Mouse (Mus musculus) MEL (cell line): Measurements from ENCODE around the gene Rab4b. TPM values are rescaled to one million over a fixed set of nuclear protein-coding genes. Genes with fewer than 3 reads are reported as not detected.

Experiments
- DNase-seq: peaks from one replicate; pipeline ENCODE4 v3.0.0; 2011; ENCODE audit warnings: low read depth, low spot score
- H3K27ac ChIP-seq: 2 replicates; pipeline ENCODE4 v1.5.1; 2012; ENCODE audit warnings: low read depth, mild to moderate bottlenecking, control low read depth, low read length, moderate library complexity; ENCODE audit not compliant: control insufficient read depth
- H3K27me3 ChIP-seq, 2 experiments: fragments of 150-350 bp in 1 of 2; sonication (generic) in 1 of 2; 2 replicates each; pipeline ENCODE4 v1.6.1; 2012; ENCODE audit warnings: low read length in 2 of 2, mild to moderate bottlenecking in 2 of 2, improper control_type of control experiment in 1 of 2, moderate library complexity in 1 of 2; ENCODE audit not compliant: insufficient read depth in 2 of 2, control insufficient read depth in 1 of 2
- H3K36me3 ChIP-seq, 2 experiments: 2 replicates each; pipeline ENCODE4 v1.6.1; 2012 to 2014; ENCODE audit warnings: low read length in 2 of 2, improper control_type of control experiment in 1 of 2, inconsistent platforms in 1 of 2, mild to moderate bottlenecking in 1 of 2; ENCODE audit not compliant: insufficient read depth in 2 of 2, control insufficient read depth in 1 of 2
- H3K4me1 ChIP-seq, 2 experiments: fragments of 150-350 bp in 1 of 2; sonication (generic) in 1 of 2; 2 replicates each; pipeline ENCODE4 v1.6.1; 2012; ENCODE audit warnings: low read length in 2 of 2, improper control_type of control experiment in 1 of 2, mild to moderate bottlenecking in 1 of 2; ENCODE audit not compliant: insufficient read depth in 2 of 2, control insufficient read depth in 1 of 2
- H3K4me3 ChIP-seq, 2 experiments: fragments of 150-350 bp in 1 of 2; sonication (generic) in 1 of 2; 2 replicates each; pipeline ENCODE4 v1.5.1; 2012; ENCODE audit warnings: low read depth in 2 of 2, low read length in 2 of 2, mild to moderate bottlenecking in 2 of 2, moderate library complexity in 2 of 2, control low read depth in 1 of 2, improper control_type of control experiment in 1 of 2; ENCODE audit not compliant: control insufficient read depth in 1 of 2, insufficient read depth in 1 of 2
- H3K79me2 ChIP-seq: 2 replicates; pipeline ENCODE4 v1.6.1; 2012; ENCODE audit warnings: mild to moderate bottlenecking, low read length, moderate library complexity; ENCODE audit not compliant: control insufficient read depth, poor library complexity, insufficient read depth
- H3K9ac ChIP-seq: 2 replicates; pipeline ENCODE4 v1.6.1; 2012; ENCODE audit warnings: low read depth, mild to moderate bottlenecking, control low read depth, low read length, moderate library complexity; ENCODE audit not compliant: control insufficient read depth, poor library complexity, severe bottlenecking
- H3K9me3 ChIP-seq: fragments of 150-350 bp; sonication (generic); replicated peaks from 2 replicates; pipeline ENCODE4 v1.6.1; 2012; ENCODE audit warnings: mild to moderate bottlenecking, low read length, improper control_type of control experiment, moderate library complexity; ENCODE audit not compliant: insufficient read depth
- CTCF ChIP-seq, 3 experiments: IDR thresholded peaks in 2 of 3; conservative IDR thresholded peaks in 1 of 3; 2 replicates each; pipeline ENCODE4 v1.5.1; 2011 to 2012; ENCODE audit warnings: low read length in 3 of 3, low read depth in 2 of 3, mild to moderate bottlenecking in 2 of 3, improper control_type of control experiment in 1 of 3, inconsistent platforms in 1 of 3, mixed read lengths in 1 of 3, moderate library complexity in 1 of 3; ENCODE audit not compliant: control insufficient read depth in 1 of 3, insufficient read depth in 1 of 3, poor library complexity in 1 of 3, severe bottlenecking in 1 of 3
- E2F4 ChIP-seq: IDR thresholded peaks from 2 replicates; pipeline ENCODE4 v1.6.1; 2011; ENCODE audit warnings: low read depth, low read length, improper control_type of control experiment, borderline replicate concordance
- ELF1 ChIP-seq: IDR thresholded peaks from 2 replicates; pipeline ENCODE4 v1.6.1; 2014; ENCODE audit warnings: low read depth, mild to moderate bottlenecking, inconsistent platforms, low read length, improper control_type of control experiment, moderate library complexity
- ETS1 ChIP-seq: IDR thresholded peaks from 2 replicates; pipeline ENCODE4 v1.6.1; 2012; ENCODE audit warnings: low read depth, mild to moderate bottlenecking, inconsistent platforms, low read length, improper control_type of control experiment, moderate library complexity
- GABPA ChIP-seq: IDR thresholded peaks from 2 replicates; pipeline ENCODE4 v1.6.1; 2012; ENCODE audit warnings: low read depth, mild to moderate bottlenecking, inconsistent platforms, low read length, improper control_type of control experiment, moderate library complexity
- GATA1 ChIP-seq: IDR thresholded peaks from 2 replicates; pipeline ENCODE4 v1.6.1; 2011; ENCODE audit warnings: low read depth, low read length, improper control_type of control experiment
- HCFC1 ChIP-seq: IDR thresholded peaks from 2 replicates; pipeline ENCODE4 v1.6.1; 2012; ENCODE audit warnings: low read depth, mild to moderate bottlenecking, inconsistent platforms, low read length, improper control_type of control experiment, moderate library complexity
- KAT2A ChIP-seq: conservative IDR thresholded peaks from 2 replicates; pipeline ENCODE4 v1.6.1; 2012; ENCODE audit warnings: low read depth, low read length, improper control_type of control experiment, inconsistent platforms
- MAX ChIP-seq: IDR thresholded peaks from 2 replicates; pipeline ENCODE4 v1.6.1; 2011; ENCODE audit warnings: low read length, improper control_type of control experiment
- MAZ ChIP-seq: IDR thresholded peaks from 2 replicates; pipeline ENCODE4 v1.6.1; 2012; ENCODE audit warnings: low read depth, mild to moderate bottlenecking, inconsistent platforms, low read length, improper control_type of control experiment
- MYC ChIP-seq: IDR thresholded peaks from 2 replicates; pipeline ENCODE4 v1.6.1; 2011; ENCODE audit warnings: low read depth, mild to moderate bottlenecking, low read length, improper control_type of control experiment, moderate library complexity
- NRF1 ChIP-seq: IDR thresholded peaks from 2 replicates; pipeline ENCODE4 v1.6.1; 2014; ENCODE audit warnings: low read depth, mild to moderate bottlenecking, inconsistent platforms, low read length, improper control_type of control experiment, moderate library complexity; ENCODE audit not compliant: poor library complexity, insufficient read depth, severe bottlenecking
- POLR2AphosphoS2 ChIP-seq: IDR thresholded peaks from 2 replicates; pipeline ENCODE4 v1.6.1; 2011; ENCODE audit warnings: low read length, improper control_type of control experiment
- POLR2AphosphoS5 ChIP-seq: IDR thresholded peaks from 2 replicates; pipeline ENCODE4 v1.6.1; 2012; ENCODE audit warnings: low read depth, borderline replicate concordance, mild to moderate bottlenecking, inconsistent platforms, low read length, moderate library complexity, mixed read lengths
- TBP ChIP-seq: IDR thresholded peaks from 2 replicates; pipeline ENCODE4 v1.8.0; 2011; ENCODE audit warnings: low read depth, low read length, improper control_type of control experiment
- USF1 ChIP-seq: IDR thresholded peaks from 2 replicates; pipeline ENCODE4 v1.6.1; 2014; ENCODE audit warnings: low read depth, mild to moderate bottlenecking, inconsistent platforms, low read length, improper control_type of control experiment, moderate library complexity
- ZC3H11A ChIP-seq: IDR thresholded peaks from 2 replicates; pipeline ENCODE4 v1.6.1; 2012; ENCODE audit warnings: low read depth, mild to moderate bottlenecking, inconsistent platforms, low read length, improper control_type of control experiment
- ZKSCAN1 ChIP-seq: IDR thresholded peaks from 2 replicates; pipeline ENCODE4 v1.6.1; 2012; ENCODE audit warnings: low read depth, mild to moderate bottlenecking, inconsistent platforms, low read length, improper control_type of control experiment, moderate library complexity
- polyA plus RNA-seq, 2 experiments: library from polyadenylated mRNA; stranded (reverse) in 1 of 2; unstranded in 1 of 2; fragments of >175 nt in 1 of 2; fragments of >200 nt in 1 of 2; gene quantifications; 2 replicates each; pipeline versions ENCODE4 v1.2.1 to v1.2.4; 2012; ENCODE audit warnings: low replicate concordance in 2 of 2, low read depth in 1 of 2; ENCODE audit not compliant: insufficient read length in 2 of 2, insufficient read depth in 1 of 2, missing spikeins in 1 of 2
- total RNA-seq: library from RNA; depleted of rRNA; stranded (reverse); fragments of 300-350 nt; gene quantifications from 2 replicates; pipeline ENCODE4 v1.2.3, GENCODE M21; 2012

Rab4b gene
- total and polyA plus RNA-seq, 3 experiments, result 6.7 to 32.6 TPM; not detected in 1

DNA sequence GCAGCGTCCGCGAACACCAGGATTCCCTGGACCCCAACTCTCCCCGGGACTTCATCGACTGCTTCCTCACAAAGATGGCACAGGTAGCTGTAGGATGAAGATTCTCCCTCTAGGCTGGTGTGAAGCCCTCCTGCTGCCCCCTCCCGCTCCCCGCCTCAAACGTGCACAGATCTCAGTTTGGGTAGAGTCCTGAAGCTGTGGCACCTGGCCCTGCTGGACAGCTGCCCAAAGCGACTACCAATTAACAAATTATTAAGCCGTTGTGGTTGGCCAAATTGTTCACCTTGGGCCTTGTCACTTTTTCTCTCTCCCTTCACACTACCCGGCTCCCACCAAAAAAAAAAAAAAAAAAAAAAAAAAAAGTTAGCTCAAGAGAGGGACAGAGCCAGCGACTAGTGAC lies 48.9 kb downstream of the Rab4b start:
- Histone ChIP-seq H3K27me3 (no peaks in the 10 kb centered on the region), H3K4me1 (no peaks in the 10 kb centered on the region), H3K9ac (no peak overlapping the region), H3K9me3 (no peaks in the 10 kb centered on the region), H3K4me3 (no peak overlapping the region), H3K27ac (no peak overlapping the region), H3K36me3 (no peaks in the 10 kb centered on the region), H3K79me2 (no peaks in the 10 kb centered on the region)
- no peak for DNase-seq
- TF ChIP-seq KAT2A (no peak), HCFC1 (no peak), E2F4 (no peak), ZKSCAN1 (no peak), POLR2AphosphoS5 (no peak), ETS1 (no peak)

DNA sequence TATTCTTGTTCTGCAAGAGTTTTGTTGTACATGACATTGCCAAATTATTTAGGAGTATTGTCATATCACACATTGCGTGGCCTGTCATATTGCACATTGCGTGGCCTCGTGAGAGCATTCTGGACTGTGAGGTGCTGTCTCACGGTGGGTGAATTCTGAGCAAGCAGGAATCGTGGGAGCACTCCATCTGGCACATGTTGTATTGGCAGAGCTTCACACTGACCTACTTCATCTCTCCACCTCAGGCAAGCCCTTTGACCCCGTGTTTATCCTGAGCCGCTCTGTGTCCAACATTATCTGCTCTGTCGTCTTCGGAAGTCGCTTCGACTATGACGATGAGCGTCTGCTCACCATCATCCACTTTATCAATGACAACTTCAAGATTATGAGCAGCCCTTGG lies 49.8 kb downstream of the Rab4b start:
- no peak for DNase-seq
- no peaks in the 10 kb centered on the region for H3K79me2 ChIP-seq
- no peaks in the 10 kb centered on the region for H3K4me1 ChIP-seq
- no peaks in the 10 kb centered on the region for H3K27me3 ChIP-seq
- TF ChIP-seq NRF1, result no peak
- TF ChIP-seq GABPA, result no peak
- no peak for TF ChIP-seq POLR2AphosphoS2
- TF ChIP-seq MYC, result no peak
- TF ChIP-seq ZC3H11A, result no peak
- no peak for TF ChIP-seq USF1
- TF ChIP-seq GATA1, result no peak
- no peak for TF ChIP-seq ELF1
- TF ChIP-seq ZKSCAN1, result no peak
- no peak for TF ChIP-seq CTCF (IDR thresholded peaks at IDR 0.05 in 2 of 3, conservative IDR thresholded peaks at IDR 0.05 in 1 of 3; ENCODE audit: control insufficient read depth in 1 of 3, insufficient read depth in 1 of 3, low read depth in 2 of 3, low read length in 3 of 3, poor library complexity in 1 of 3, severe bottlenecking in 1 of 3)
- TF ChIP-seq TBP, result no peak
- TF ChIP-seq MAZ, result no peak
- TF ChIP-seq MAX, result no peak
- TF ChIP-seq ETS1, result no peak
- no peak for TF ChIP-seq E2F4
- H3K36me3 ChIP-seq, result no peaks in the 10 kb centered on the region
- H3K4me3 ChIP-seq, result no peak overlapping the region
- H3K27ac ChIP-seq, result no peak overlapping the region
- H3K9ac ChIP-seq, result no peak overlapping the region
- H3K9me3 ChIP-seq, result no peaks in the 10 kb centered on the region
